Mouse (Mus musculus): ENCODE results near the gene Angptl4.
A peak's percentile ranks its signal among the peaks of the same experiment; 100 is the strongest.

The Angptl4 gene

GRCm38 (mm10) chr17:33804745-33805144, 23.1 kb upstream of the Angptl4 start:
- DNase-seq (ENCODE audit: low read depth, low spot score), result no peak

- no peak for DNase-seq (ENCODE audit: low read depth, low spot score)
Observed at GRCm38 (mm10) chr17:33804205-33804604, 22.6 kb upstream of the Angptl4 start.

GRCm38 (mm10) chr17:33802221-33802620, 20.6 kb upstream of the Angptl4 start:
- DNase-seq (ENCODE audit: low read depth, low spot score), result no peak

GRCm38 (mm10) chr17:33799277-33799676, 17.6 kb upstream of the Angptl4 start:
- no peak for DNase-seq (ENCODE audit: low read depth, low spot score)

GRCm38 (mm10) chr17:33798306-33798705, 16.7 kb upstream of the Angptl4 start:
- no peak for DNase-seq (ENCODE audit: low read depth, low spot score)

GRCm38 (mm10) chr17:33788732-33789131, 7.1 kb upstream of the Angptl4 start:
- DNase-seq (ENCODE audit: low read depth, low spot score), result no peak

GRCm38 (mm10) chr17:33786375-33786774, 4.7 kb upstream of the Angptl4 start:
- DNase-seq (ENCODE audit: low read depth, low spot score), result no peak

- no peak for DNase-seq (ENCODE audit: low read depth, low spot score)
Observed at GRCm38 (mm10) chr17:33784939-33785338, 3.3 kb upstream of the Angptl4 start.

GRCm38 (mm10) chr17:33783408-33783807, 1.8 kb upstream of the Angptl4 start:
- no peak for DNase-seq (ENCODE audit: low read depth, low spot score)

GRCm38 (mm10) chr17:33782067-33782466, 437 bp upstream of the Angptl4 start:
- DNase-seq (ENCODE audit: low read depth, low spot score), result no peak

GRCm38 (mm10) chr17:33780431-33780830, 1.2 kb downstream of the Angptl4 start:
- no peak for DNase-seq (ENCODE audit: low read depth, low spot score)

GRCm38 (mm10) chr17:33779967-33780295, 1.7 kb downstream of the Angptl4 start:
- no peak for DNase-seq (ENCODE audit: low read depth, low spot score)

- no peak for DNase-seq (ENCODE audit: low read depth, low spot score)
Observed at GRCm38 (mm10) chr17:33779271-33779966, 2.2 kb downstream of the Angptl4 start.

- DNase-seq (ENCODE audit: low read depth, low spot score), result no peak
Observed at GRCm38 (mm10) chr17:33775287-33775686, 6.3 kb downstream of the Angptl4 start.

- DNase-seq (ENCODE audit: low read depth, low spot score), result no peak
Observed at GRCm38 (mm10) chr17:33774573-33775155, 7.0 kb downstream of the Angptl4 start.

GRCm38 (mm10) chr17:33773871-33774572, 7.6 kb downstream of the Angptl4 start:
- DNase-seq (ENCODE audit: low read depth, low spot score), result no peak

GRCm38 (mm10) chr17:33773426-33773825, 8.2 kb downstream of the Angptl4 start:
- no peak for DNase-seq (ENCODE audit: low read depth, low spot score)

GRCm38 (mm10) chr17:33771617-33772016, 10.0 kb downstream of the Angptl4 start:
- no peak for DNase-seq (ENCODE audit: low read depth, low spot score)

- no peak for DNase-seq (ENCODE audit: low read depth, low spot score)
Observed at GRCm38 (mm10) chr17:33766389-33766788, 15.2 kb downstream of the Angptl4 start.

- DNase-seq (ENCODE audit: low read depth, low spot score), result peak; percentile 100
Observed at GRCm38 (mm10) chr17:33760255-33761165, 21.1 kb downstream of the Angptl4 start, which contains the start of gene Rab11b. Gene Rab11b, minus strand, starts transcription at chr17:33760530.

- peak; percentile 61 for DNase-seq (ENCODE audit: low read depth, low spot score)
Observed at GRCm38 (mm10) chr17:33759767-33760254, 21.8 kb downstream of the Angptl4 start.

- DNase-seq (ENCODE audit: low read depth, low spot score), result no peak
Observed at GRCm38 (mm10) chr17:33757231-33757630, 24.4 kb downstream of the Angptl4 start.
